Mouse (Mus musculus) CH12.LX (cell line): ENCODE measurements around the gene Zfp882. TPM values are rescaled to one million over a fixed set of nuclear protein-coding genes. Genes with fewer than 3 reads are reported as not detected.
"Not testable (repeated sequence)": the region's sequence is repeated elsewhere in the genome, so short reads cannot be mapped to it uniquely, and the experiment has no call there.

Experiments used
- DNase-seq: peaks from one replicate; pipeline ENCODE4 v3.0.0-alpha.2; 2013; ENCODE audit errors: extremely low read depth
- H3K27ac ChIP-seq: 2 replicates; pipeline ENCODE4 v1.5.1; 2012; ENCODE audit warnings: low read depth, mild to moderate bottlenecking, control low read depth, moderate library complexity; ENCODE audit not compliant: insufficient read depth
- H3K27me3 ChIP-seq: replicated peaks from 2 replicates; pipeline ENCODE3; 2012; ENCODE audit warnings: inconsistent platforms
- H3K36me3 ChIP-seq, 2 experiments: replicated peaks in 1 of 2; 2 replicates each; pipeline versions ENCODE3 to v1.6.1; 2012; ENCODE audit warnings: inconsistent platforms in 1 of 2, low read length in 1 of 2, mild to moderate bottlenecking in 1 of 2, mixed read lengths in 1 of 2, moderate library complexity in 1 of 2; ENCODE audit not compliant: control insufficient read depth in 1 of 2, insufficient read depth in 1 of 2
- H3K4me1 ChIP-seq, 2 experiments: 2 replicates each; pipeline ENCODE4 v1.6.1; 2012; ENCODE audit warnings: inconsistent platforms in 1 of 2, moderate library complexity in 1 of 2; ENCODE audit not compliant: insufficient read depth in 2 of 2, control insufficient read depth in 1 of 2
- H3K4me2 ChIP-seq: 2 replicates; pipeline ENCODE4 v1.6.1; 2012; ENCODE audit warnings: low read depth, mild to moderate bottlenecking, control low read depth; ENCODE audit not compliant: poor library complexity, insufficient read depth, severe bottlenecking
- H3K4me3 ChIP-seq, 3 experiments: fragments of 150-350 bp in 1 of 3; sonication (generic) in 1 of 3; replicated peaks in 1 of 3; 2 replicates each; pipeline versions ENCODE3 to v1.5.1; 2011 to 2012; ENCODE audit warnings: low read depth in 2 of 3, low read length in 2 of 3, mild to moderate bottlenecking in 2 of 3, moderate library complexity in 2 of 3, control low read depth in 1 of 3, improper control_type of control experiment in 1 of 3, inconsistent platforms in 1 of 3, mixed read lengths in 1 of 3; ENCODE audit not compliant: poor library complexity in 1 of 3
- H3K79me2 ChIP-seq: replicated peaks from 2 replicates; pipeline ENCODE4 v1.6.1; 2012; ENCODE audit warnings: mild to moderate bottlenecking, moderate library complexity; ENCODE audit not compliant: control insufficient read depth, poor library complexity, insufficient read depth, severe bottlenecking; ENCODE audit errors: extremely low read depth
- H3K9ac ChIP-seq: 2 replicates; pipeline ENCODE4 v1.6.1; 2012; ENCODE audit warnings: low read depth, mild to moderate bottlenecking, control low read depth, moderate library complexity; ENCODE audit not compliant: insufficient read depth
- H3K9me3 ChIP-seq: replicated peaks from 2 replicates; pipeline ENCODE3; 2012; ENCODE audit warnings: low read length, inconsistent platforms, mixed read lengths
- MEF2A ChIP-seq: IDR thresholded peaks from 2 replicates; pipeline ENCODE4 v1.6.1; 2014; ENCODE audit warnings: low read depth, mild to moderate bottlenecking, inconsistent platforms, low read length, improper control_type of control experiment, borderline replicate concordance
- MYC ChIP-seq: IDR thresholded peaks from 2 replicates; pipeline ENCODE4 v1.6.1; 2011; ENCODE audit warnings: low read depth, mild to moderate bottlenecking, improper control_type of control experiment, low read length
- RAD21 ChIP-seq: IDR thresholded peaks from 2 replicates; pipeline ENCODE4 v1.6.1; 2011; ENCODE audit warnings: low read depth, mild to moderate bottlenecking, low read length, improper control_type of control experiment, moderate library complexity
- UBTF ChIP-seq: IDR thresholded peaks from 2 replicates; pipeline ENCODE4 v1.6.1; 2012; ENCODE audit warnings: low read depth, mild to moderate bottlenecking, inconsistent platforms, low read length, improper control_type of control experiment, moderate library complexity
- USF1 ChIP-seq: IDR thresholded peaks from 2 replicates; pipeline ENCODE4 v1.6.1; 2014; ENCODE audit warnings: low read depth, mild to moderate bottlenecking, inconsistent platforms, low read length, improper control_type of control experiment
- ZNF384 ChIP-seq: IDR thresholded peaks from 2 replicates; pipeline ENCODE4 v1.6.1; 2012; ENCODE audit warnings: low read depth, low read length, improper control_type of control experiment, inconsistent platforms
- dilution Hi-C: fragments of 300-500 bp; cut with MboI; formaldehyde crosslinking; loops from 2 replicates; pipeline ENCODE4 v1.14.3; 2020; ENCODE audit warnings: low sequenced_read_pairs; ENCODE audit not compliant: extremely low pct_unique_long_range_greater_than_20kb, extremely low pct_ligation_motif_present
- in situ Hi-C: fragments of 300-500 bp; cut with MboI; formaldehyde crosslinking; loops from 3 replicates; pipeline ENCODE4 v1.14.3; 2019; ENCODE audit warnings: low sequenced_read_pairs, low pct_ligation_motif_present, low pct_unique_long_range_greater_than_20kb, mixed read lengths
- polyA plus RNA-seq: library from polyadenylated mRNA; unstranded; fragments of >175 nt; gene quantifications from 2 replicates; pipeline ENCODE4 v1.2.1, GENCODE M21; 2012; ENCODE audit warnings: low read depth; ENCODE audit not compliant: insufficient read length
- total RNA-seq, 2 experiments: library from RNA; depleted of rRNA; stranded (reverse); fragments of 300-350 nt in 1 of 2; fragments of >200 nt in 1 of 2; gene quantifications; 2 replicates each; pipeline ENCODE4 v1.2.3; 2012 to 2014

The Zfp882 gene
- total and polyA plus RNA-seq, 3 experiments: 2.6 to 5.2 (median 4.0) TPM

- dilution Hi-C loops: no loop called here
- peaks cover 0 to 4% of the 10 kb centered on the region in 2 experiments for H3K36me3 ChIP-seq
- no peaks in the 10 kb centered on the region for H3K27me3 ChIP-seq
- no peak overlapping the region for H3K27ac ChIP-seq
- TF ChIP-seq USF1 (no peak), MEF2A (no peak), ZNF384 (no peak), MYC (0 out of 2 replicates have a peak, but pooled peaks have one; percentile 2), RAD21 (no peak)
- TF ChIP-seq, all 38 proteins: peak for 1
- no peak for DNase-seq
- in situ Hi-C loops: no loop called here
- Histone ChIP-seq H3K4me2 (peak overlapping the region; percentile 99), H3K4me1 (peaks cover 0 to 49% of the 10 kb centered on the region in 2 experiments; a peak in 3 of 4 replicates), H3K79me2 (peaks cover 18% of the 10 kb centered on the region), H3K9me3 (no peaks in the 10 kb centered on the region), H3K4me3 (peak overlapping the region; percentile 70 to 93 (median 82)), H3K9ac (peak overlapping the region; percentile 65)
Observed at GRCm38 (mm10) chr8:71951436-71952161, 43.2 kb downstream of the Zfp882 start.

GRCm38 (mm10) chr8:71952489-71952888, 44.1 kb downstream of the Zfp882 start:
- in situ Hi-C loops (no loop called here), dilution Hi-C loops (no loop called here)
- TF ChIP-seq ZNF384: peak; percentile 21; the same call in 1 of the 2 replicates
- TF ChIP-seq UBTF: no peak
- no peak overlapping the region for H3K27ac ChIP-seq
- H3K79me2 ChIP-seq: peaks cover 19% of the 10 kb centered on the region
- H3K9me3 ChIP-seq: no peaks in the 10 kb centered on the region
- peaks cover 0 to 43% of the 10 kb centered on the region in 2 experiments; a peak in 3 of 4 replicates for H3K4me1 ChIP-seq
- H3K4me2 ChIP-seq: peak overlapping the region; percentile 99; the same call in 1 of the 2 replicates
- peaks cover 0 to 4% of the 10 kb centered on the region in 2 experiments for H3K36me3 ChIP-seq
- H3K9ac ChIP-seq: no peak overlapping the region
- H3K4me3 ChIP-seq: no peak overlapping the region
- DNase-seq: no peak
- H3K27me3 ChIP-seq: no peaks in the 10 kb centered on the region

GRCm38 (mm10) chr8:71952961-71953700, 44.7 kb downstream of the Zfp882 start:
- H3K9ac ChIP-seq, dilution Hi-C loops, H3K36me3 ChIP-seq, H3K4me2 ChIP-seq, DNase-seq, in situ Hi-C loops, H3K9me3 ChIP-seq, H3K4me3 ChIP-seq, H3K27ac ChIP-seq, H3K27me3 ChIP-seq: not testable (repeated sequence)
- Histone ChIP-seq H3K79me2 (peaks cover 23% of the 10 kb centered on the region), H3K4me1 (peaks cover 0 to 36% of the 10 kb centered on the region in 2 experiments; a peak in 3 of 4 replicates)
